Mouse (Mus musculus) thymus, adult 2 months (tissue): ENCODE measurements around the gene Gm20388.

ENCODE experiments used
- CTCF ChIP-seq: fragments of 200-500 bp; IDR thresholded peaks from 2 replicates; pipeline ENCODE4 v1.5.1; 2012; ENCODE audit warnings: mild to moderate bottlenecking, control low read depth, low read length, moderate library complexity, borderline replicate concordance; ENCODE audit not compliant: control insufficient read depth, poor library complexity, insufficient read depth; ENCODE audit errors: extremely low read depth
- POLR2A ChIP-seq: fragments of 200-500 bp; IDR thresholded peaks from 2 replicates; pipeline ENCODE4 v1.6.1; 2012; ENCODE audit warnings: mild to moderate bottlenecking, low read length, control low read depth, moderate library complexity; ENCODE audit not compliant: control insufficient read depth, poor library complexity, insufficient read depth; ENCODE audit errors: extremely low read depth

GRCm38 (mm10) chr8:120487729-120488510 is 577.3 kb downstream of the Gm20388 start:
- TF ChIP-seq CTCF (no peak), POLR2A (no peak)
